Comparison of ENCODE assay signal across 8 mouse cellular contexts in genomic region chr11:96286739-96287385, GRCm38 (mm10). TPM values are rescaled to one million over a fixed set of nuclear protein-coding genes. Genes with fewer than 3 reads are reported as not detected.
DNase-seq lines count a peak whose midpoint lies in the region; ATAC-seq and TF ChIP-seq lines count a peak whose summit lies in the region.

No protein-coding gene starts in this region.

- peaks cover 96% of the 10 kb centered on the region for H3K27me3 ChIP-seq in heart, embryonic 11.5 days (ENCODE audit: control insufficient read depth, insufficient read depth, low read length)
- peaks cover 72% of the 10 kb centered on the region for H3K27me3 ChIP-seq in hindbrain, embryonic 15.5 days
- H3K27me3 ChIP-seq in liver, embryonic 11.5 days (replicated peaks; ENCODE audit: control insufficient read depth, insufficient read depth, low read length) = peaks cover 100% of the 10 kb centered on the region

- in situ Hi-C loops in ES-E14 (cut with MboI; ENCODE audit: low sequenced_read_pairs in 2 of 2, unreplicated experiment in 2 of 2) = loop anchor here in 1 of 2 experiments (10.0 to 25.0 kb wide), 2 partner anchors 48 to 575 kb away; no protein-coding TSS in a partner anchor

- H3K27ac ChIP-seq in heart, embryonic 11.5 days (ENCODE audit: low read depth, low read length) = no peak overlapping the region
- no peak overlapping the region for H3K27ac ChIP-seq in ES-E14 (ENCODE audit: insufficient read depth, low read depth, low read length, poor library complexity, severe bottlenecking)
- peak overlapping the region; percentile 72 for H3K27ac ChIP-seq in hindbrain, embryonic 15.5 days (replicated peaks)
- H3K27ac ChIP-seq in liver, embryonic 11.5 days (ENCODE audit: low read depth, low read length) = no peak overlapping the region

- no peak for DNase-seq in heart, adult 18-20 months
- DNase-seq in ES-E14 (ENCODE audit: low read depth, low spot score) (no peak), adipocyte (ENCODE audit: low spot score) (no peak)
- no peak for DNase-seq in liver, embryonic 11.5 days (ENCODE audit: low spot score)
- no peak for DNase-seq in layer of hippocampus, adult 18-20 months (ENCODE audit: low spot score in 2 of 2)
- DNase-seq in cerebellum, postnatal 36 days = no peak

- H3K4me3 ChIP-seq in heart, embryonic 11.5 days (ENCODE audit: low read depth, low read length) = peak overlapping the region; percentile 35
- H3K4me3 ChIP-seq in ES-E14 (ENCODE audit: insufficient read depth in 1 of 2, low read depth in 1 of 2, low read length in 2 of 2, poor library complexity in 1 of 2, severe bottlenecking in 1 of 2) = peak overlapping the region; percentile 25 to 67
- peak overlapping the region; percentile 40 for H3K4me3 ChIP-seq in hindbrain, embryonic 15.5 days
- peak overlapping the region; percentile 40 for H3K4me3 ChIP-seq in liver, embryonic 11.5 days (ENCODE audit: low read depth, low read length)

- peak overlapping the region; percentile 53 for H3K4me2 ChIP-seq in heart, embryonic 11.5 days
- peak overlapping the region; percentile 50 for H3K4me2 ChIP-seq in hindbrain, embryonic 15.5 days
- H3K4me2 ChIP-seq in liver, embryonic 11.5 days = peak overlapping the region; percentile 66

- no peaks in the 10 kb centered on the region for H3K36me3 ChIP-seq in heart, embryonic 11.5 days (ENCODE audit: control insufficient read depth, insufficient read depth, low read length)
- no peaks in the 10 kb centered on the region for H3K36me3 ChIP-seq in ES-E14 (ENCODE audit: control insufficient read depth, insufficient read depth, low read length, poor library complexity, severe bottlenecking)
- H3K36me3 ChIP-seq in hindbrain, embryonic 15.5 days = no peaks in the 10 kb centered on the region
- H3K36me3 ChIP-seq in liver, embryonic 11.5 days (ENCODE audit: control insufficient read depth, insufficient read depth, low read length) = no peaks in the 10 kb centered on the region

- H3K9me3 ChIP-seq in heart, embryonic 11.5 days (replicated peaks; ENCODE audit: control insufficient read depth, low read length) = no peaks in the 10 kb centered on the region
- H3K9me3 ChIP-seq in ES-E14 (ENCODE audit: control insufficient read depth, insufficient read depth, low read depth, low read length) = no peaks in the 10 kb centered on the region
- H3K9me3 ChIP-seq in hindbrain, embryonic 15.5 days = no peaks in the 10 kb centered on the region
- H3K9me3 ChIP-seq in liver, embryonic 11.5 days (ENCODE audit: control insufficient read depth, low read length) = no peaks in the 10 kb centered on the region

- ATAC-seq in heart, embryonic 11.5 days (replicated peaks; ENCODE audit: insufficient number of reproducible peaks, low FRiP score, low TSS enrichment) = no peak
- ATAC-seq in hindbrain, embryonic 15.5 days (ENCODE audit: low FRiP score, low read depth) = no peak
- no peak for ATAC-seq in liver, embryonic 11.5 days (replicated peaks; ENCODE audit: low FRiP score)

- WGBS in heart, embryonic 11.5 days (ENCODE audit: insufficient replicate concordance) = 1% methylated on average over 49 of the region's 55 CpGs
- under 1% methylated on average over 55 of the region's 55 CpGs for WGBS in hindbrain, embryonic 15.5 days
- WGBS in liver, embryonic 11.5 days = 1% methylated on average over 55 of the region's 55 CpGs

- no peak overlapping the region for H3K9ac ChIP-seq in heart, embryonic 11.5 days (ENCODE audit: low read depth, low read length)
- H3K9ac ChIP-seq in ES-E14 (ENCODE audit: insufficient read depth, low read depth, low read length, poor library complexity, severe bottlenecking) = no peak overlapping the region
- peak overlapping the region; percentile 27; the same call in 1 of the 2 replicates for H3K9ac ChIP-seq in hindbrain, embryonic 15.5 days
- no peak overlapping the region for H3K9ac ChIP-seq in liver, embryonic 11.5 days (ENCODE audit: low read depth, low read length)

- H3K4me1 ChIP-seq in heart, embryonic 11.5 days (ENCODE audit: control insufficient read depth, insufficient read depth, low read length) = peaks cover 15% of the 10 kb centered on the region; the same call in 1 of the 2 replicates
- peaks cover 0 to 9% of the 10 kb centered on the region in 2 experiments; a peak in 1 of 4 replicates for H3K4me1 ChIP-seq in ES-E14 (ENCODE audit: control insufficient read depth in 2 of 2, insufficient read depth in 2 of 2, low read length in 2 of 2, poor library complexity in 1 of 2)
- peaks cover 6% of the 10 kb centered on the region for H3K4me1 ChIP-seq in hindbrain, embryonic 15.5 days (replicated peaks)
- no peaks in the 10 kb centered on the region for H3K4me1 ChIP-seq in liver, embryonic 11.5 days (replicated peaks; ENCODE audit: control insufficient read depth, insufficient read depth, low read length)

TF ChIP-seq in ES-E14, 5 proteins besides CTCF, POLR2A, EP300 and RAD21:
- TF ChIP-seq ZC3H11A (IDR thresholded peaks at IDR 0.05; ENCODE audit: borderline replicate concordance, low read depth, low read length) = no peak
- TF ChIP-seq ZNF384 (IDR thresholded peaks at IDR 0.05; ENCODE audit: low read depth, low read length) = no peak
- no peak for TF ChIP-seq HCFC1 (IDR thresholded peaks at IDR 0.05; ENCODE audit: borderline replicate concordance, insufficient read depth, low read length)
- no peak for TF ChIP-seq MAFK (IDR thresholded peaks at IDR 0.05; ENCODE audit: insufficient read depth, low read depth, low read length)
- TF ChIP-seq CHD2 (IDR thresholded peaks at IDR 0.05; ENCODE audit: low read depth, low read length) = no peak
TF ChIP-seq in ES-E14: peak in this region for 0.

RNA-seq across cellular contexts. Expression of gene Hoxb7, which starts 0.4 kb away (rescaled TPM):
- 0.28 and 0.31 TPM in 2 replicates for polyA plus RNA-seq in heart, embryonic 11.5 days (2014; fragmentation: Nextera tagmentation; extraction: Ambion mirVana)
- total RNA-seq in heart, adult 18-20 months (2021) = not detected
- 0.98 TPM in 1 of 2 replicates, not detected in the other for total RNA-seq in ES-E14 (2012; rRNA removed)
- polyA plus RNA-seq in hindbrain, embryonic 15.5 days (2015; fragmentation: Nextera tagmentation; extraction: Ambion mirVana) = 26.5 and 33.6 TPM in 2 replicates
- polyA plus RNA-seq in liver, embryonic 11.5 days (2014; fragmentation: Nextera tagmentation; extraction: Ambion mirVana) = 1.6 and 2.0 TPM in 2 replicates
- not detected for total RNA-seq in layer of hippocampus, adult 18-20 months (2021)

RNA-seq across cellular contexts. Expression of gene Hoxb8, which starts 5.2 kb away (rescaled TPM):
- 0.06 TPM in 1 of 2 replicates, not detected in the other for polyA plus RNA-seq in heart, embryonic 11.5 days (2014; fragmentation: Nextera tagmentation; extraction: Ambion mirVana)
- not detected for total RNA-seq in heart, adult 18-20 months (2021)
- 0.18 TPM in 1 of 2 replicates, not detected in the other for total RNA-seq in ES-E14 (2012; rRNA removed)
- 18.2 and 26.1 TPM in 2 replicates for polyA plus RNA-seq in hindbrain, embryonic 15.5 days (2015; fragmentation: Nextera tagmentation; extraction: Ambion mirVana)
- 0.43 and 0.62 TPM in 2 replicates for polyA plus RNA-seq in liver, embryonic 11.5 days (2014; fragmentation: Nextera tagmentation; extraction: Ambion mirVana)
- not detected for total RNA-seq in layer of hippocampus, adult 18-20 months (2021)

RNA-seq across cellular contexts. Expression of gene Hoxb6, which starts 5.4 kb away (rescaled TPM):
- 0.32 and 0.90 TPM in 2 replicates for polyA plus RNA-seq in heart, embryonic 11.5 days (2014; fragmentation: Nextera tagmentation; extraction: Ambion mirVana)
- not detected for total RNA-seq in heart, adult 18-20 months (2021)
- 0.22 and 0.26 TPM in 2 replicates for total RNA-seq in ES-E14 (2012; rRNA removed)
- 52.1 and 66.7 TPM in 2 replicates for polyA plus RNA-seq in hindbrain, embryonic 15.5 days (2015; fragmentation: Nextera tagmentation; extraction: Ambion mirVana)
- polyA plus RNA-seq in liver, embryonic 11.5 days (2014; fragmentation: Nextera tagmentation; extraction: Ambion mirVana) = 1.9 and 2.4 TPM in 2 replicates
- not detected for total RNA-seq in layer of hippocampus, adult 18-20 months (2021)

RNA-seq across cellular contexts. Expression of gene Hoxb9, which starts 15.6 kb away (rescaled TPM):
- 0.09 TPM in 1 of 2 replicates, not detected in the other for polyA plus RNA-seq in heart, embryonic 11.5 days (2014; fragmentation: Nextera tagmentation; extraction: Ambion mirVana)
- not detected for total RNA-seq in heart, adult 18-20 months (2021)
- 1.2 and 3.3 TPM in 2 replicates for total RNA-seq in ES-E14 (2012; rRNA removed)
- 2.1 and 15.7 TPM in 2 replicates for polyA plus RNA-seq in hindbrain, embryonic 15.5 days (2015; fragmentation: Nextera tagmentation; extraction: Ambion mirVana)
- 0.26 and 0.49 TPM in 2 replicates for polyA plus RNA-seq in liver, embryonic 11.5 days (2014; fragmentation: Nextera tagmentation; extraction: Ambion mirVana)
- total RNA-seq in layer of hippocampus, adult 18-20 months (2021) = not detected

RNA-seq across cellular contexts. Expression of gene Hoxb5, which starts 16.3 kb away (rescaled TPM):
- polyA plus RNA-seq in heart, embryonic 11.5 days (2014; fragmentation: Nextera tagmentation; extraction: Ambion mirVana) = 0.65 and 2.4 TPM in 2 replicates
- total RNA-seq in heart, adult 18-20 months (2021) = under 1 TPM; 0.12 to 0.21 TPM
- total RNA-seq in ES-E14 (2012; rRNA removed) = 0.09 and 0.16 TPM in 2 replicates
- 115 and 140 TPM in 2 replicates for polyA plus RNA-seq in hindbrain, embryonic 15.5 days (2015; fragmentation: Nextera tagmentation; extraction: Ambion mirVana)
- 3.7 and 4.5 TPM in 2 replicates for polyA plus RNA-seq in liver, embryonic 11.5 days (2014; fragmentation: Nextera tagmentation; extraction: Ambion mirVana)
- total RNA-seq in layer of hippocampus, adult 18-20 months (2021) = not detected
